Mouse (Mus musculus) megakaryocyte, embryonic 14.5 days (primary cell): ENCODE data around the gene Vsx2.

ENCODE experiments used
- FLI1 ChIP-seq: IDR thresholded peaks from 2 replicates; pipeline ENCODE4 v1.6.1; 2012; ENCODE audit warnings: low read length, inconsistent platforms, mixed read lengths
- GATA1 ChIP-seq: IDR thresholded peaks from 3 replicates; pipeline ENCODE4 v1.6.1; 2012; ENCODE audit warnings: mixed read lengths, low read length, inconsistent platforms, borderline replicate concordance

DNA sequence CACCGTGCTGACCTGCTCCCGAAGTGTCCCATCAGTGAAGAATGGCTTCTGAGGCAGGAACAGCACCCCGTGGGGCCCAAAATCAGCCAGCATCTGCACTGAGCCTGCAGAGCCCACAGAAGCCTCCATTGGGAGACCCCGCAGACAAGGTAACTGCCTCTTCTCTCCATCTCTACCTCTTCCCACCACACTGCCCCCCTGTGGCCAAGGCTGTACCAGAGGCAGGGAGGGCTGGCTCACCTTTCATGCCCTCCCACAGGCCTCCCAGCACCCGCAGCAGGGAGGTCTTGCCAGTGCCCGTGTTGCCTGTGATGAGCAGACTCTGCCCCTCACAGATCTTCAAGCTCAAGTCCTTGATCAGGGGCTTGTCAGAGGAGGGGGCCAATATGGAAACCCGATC lies 36.3 kb downstream of the Vsx2 start:
- no peak for TF ChIP-seq GATA1
- no peak for TF ChIP-seq FLI1
